Mouse (Mus musculus): Measurements from ENCODE around the gene Zswim1.
"Not testable (repeated sequence)": the region's sequence is repeated elsewhere in the genome, so short reads cannot be mapped to it uniquely, and the experiment has no call there.

Gene Zswim1

GRCm38 (mm10) chr2:164829090-164829489 is 6.6 kb downstream of the Zswim1 start:
- no peak for DNase-seq (ENCODE audit: low spot score)

GRCm38 (mm10) chr2:164831029-164831428 is 8.5 kb downstream of the Zswim1 start:
- DNase-seq (ENCODE audit: low spot score): no peak

- DNase-seq (ENCODE audit: low spot score): no peak
Observed at GRCm38 (mm10) chr2:164832032-164832747, 9.7 kb downstream of the Zswim1 start.

- DNase-seq (ENCODE audit: low spot score): peak; percentile 73
Observed at GRCm38 (mm10) chr2:164832748-164833301, 10.3 kb downstream of the Zswim1 start, which contains the start of gene Ctsa. TSS of gene Ctsa (plus strand) at chr2:164832873.

GRCm38 (mm10) chr2:164833314-164833959 is 11.0 kb downstream of the Zswim1 start, which contains the start of gene Neurl2:
TSS of gene Neurl2 (minus strand) at chr2:164833456.
- DNase-seq (ENCODE audit: low spot score): peak; percentile 90

- DNase-seq (ENCODE audit: low spot score): no peak
Observed at GRCm38 (mm10) chr2:164834531-164834930, 12.0 kb downstream of the Zswim1 start.

GRCm38 (mm10) chr2:164835164-164835563 is 12.7 kb downstream of the Zswim1 start:
- DNase-seq (ENCODE audit: low spot score): no peak

GRCm38 (mm10) chr2:164845782-164846181 is 23.3 kb downstream of the Zswim1 start:
- peak; percentile 23 for DNase-seq (ENCODE audit: low spot score)

- no peak for DNase-seq (ENCODE audit: low spot score)
Observed at GRCm38 (mm10) chr2:164850061-164850460, 27.6 kb downstream of the Zswim1 start.

- DNase-seq (ENCODE audit: low spot score): not testable (repeated sequence)
Observed at GRCm38 (mm10) chr2:164855572-164855971, 33.1 kb downstream of the Zswim1 start.

GRCm38 (mm10) chr2:164856309-164857100 is 34.0 kb downstream of the Zswim1 start:
- no peak for DNase-seq (ENCODE audit: low spot score)

GRCm38 (mm10) chr2:164857101-164857821 is 34.8 kb downstream of the Zswim1 start, which contains the start of gene Pltp:
TSS of gene Pltp (minus strand) at chr2:164857711.
- DNase-seq (ENCODE audit: low spot score): no peak

GRCm38 (mm10) chr2:164857842-164858553 is 35.5 kb downstream of the Zswim1 start:
- DNase-seq (ENCODE audit: low spot score): no peak

GRCm38 (mm10) chr2:164859155-164859554 is 36.7 kb downstream of the Zswim1 start:
- no peak for DNase-seq (ENCODE audit: low spot score)

GRCm38 (mm10) chr2:164859640-164860432 is 37.4 kb downstream of the Zswim1 start:
- no peak for DNase-seq (ENCODE audit: low spot score)

- DNase-seq (ENCODE audit: low spot score): no peak
Observed at GRCm38 (mm10) chr2:164861094-164861493, 38.6 kb downstream of the Zswim1 start.

GRCm38 (mm10) chr2:164862179-164862861 is 39.8 kb downstream of the Zswim1 start:
- DNase-seq (ENCODE audit: low spot score): no peak

- DNase-seq (ENCODE audit: low spot score): not testable (repeated sequence)
Observed at GRCm38 (mm10) chr2:164863411-164863810, 40.9 kb downstream of the Zswim1 start.

- no peak for DNase-seq (ENCODE audit: low spot score)
Observed at GRCm38 (mm10) chr2:164864593-164864992, 42.1 kb downstream of the Zswim1 start.

Measured in c-Kit-positive CD71-positive TER-119-positive erythroid progenitor cells, embryonic 14.5 days (primary cell).